Mouse (Mus musculus) neural tube, embryonic 11.5 days (tissue): ENCODE measurements at regions not wholly inside any gene's neighbourhood (a gene's known extent, or its start where the extent isn't known, plus 50 kb on each side); places are given as distances from the start of the nearest gene placed in this dataset.

Source experiments
- ATAC-seq: fragments of 200-750 bp; cut with Nextera tagmentation; 2 replicates; pipeline ENCODE4 v1.8.0; 2017; ENCODE audit warnings: moderate number of reproducible peaks, mild to moderate bottlenecking, moderate TSS enrichment, moderate library complexity; ENCODE audit not compliant: insufficient read depth, low FRiP score, low TSS enrichment
- DNase-seq: peaks from one replicate; pipeline ENCODE4 v3.0.0-alpha.2; 2015; ENCODE audit warnings: low spot score
- H3K27ac ChIP-seq: fragments of 300-500 bp; sonication (generic); 2 replicates; pipeline ENCODE4 v1.5.1; 2014; ENCODE audit warnings: low read depth, mild to moderate bottlenecking, low read length
- H3K27me3 ChIP-seq: fragments of 300-500 bp; sonication (generic); 2 replicates; pipeline ENCODE4 v1.6.1; 2014; ENCODE audit warnings: mild to moderate bottlenecking, low read length, mixed read lengths; ENCODE audit not compliant: control insufficient read depth, insufficient read depth
- H3K36me3 ChIP-seq: fragments of 300-500 bp; sonication (generic); 2 replicates; pipeline ENCODE4 v1.6.1; 2014; ENCODE audit warnings: mild to moderate bottlenecking, low read length, moderate library complexity, mixed read lengths; ENCODE audit not compliant: control insufficient read depth, insufficient read depth
- H3K4me1 ChIP-seq: fragments of 300-500 bp; sonication (generic); 2 replicates; pipeline ENCODE4 v1.6.1; 2014; ENCODE audit warnings: low read length, mixed read lengths; ENCODE audit not compliant: control insufficient read depth, insufficient read depth
- H3K4me2 ChIP-seq: fragments of 300-500 bp; sonication (generic); 2 replicates; pipeline ENCODE4 v1.6.1; 2014; ENCODE audit warnings: low read depth, mild to moderate bottlenecking, moderate library complexity
- H3K4me3 ChIP-seq: fragments of 300-500 bp; sonication (generic); 2 replicates; pipeline ENCODE4 v1.5.1; 2014; ENCODE audit warnings: low read depth, low read length
- H3K9ac ChIP-seq: fragments of 300-500 bp; sonication (generic); 2 replicates; pipeline ENCODE4 v1.6.1; 2014; ENCODE audit warnings: mild to moderate bottlenecking, low read length
- H3K9me3 ChIP-seq: fragments of 300-500 bp; sonication (generic); 2 replicates; pipeline ENCODE4 v1.6.1; 2016; ENCODE audit warnings: low read length; ENCODE audit not compliant: control insufficient read depth
- WGBS: fragments of 180-500 bp; shearing (Covaris S2); extraction: QIAGEN DNeasy Blood & Tissue Kit; methylation state at CpG from one replicate; pipeline ENCODE4 v1.1.7; 2014; 5-methylcytosine and 5-hydroxymethylcytosine counted together

- WGBS, result 92% methylated on average over 1 of the region's 1 CpGs
- no peak overlapping the region for H3K27ac ChIP-seq
- H3K36me3 ChIP-seq, result no peaks in the 10 kb centered on the region
- no peaks in the 10 kb centered on the region for H3K4me1 ChIP-seq
- no peak overlapping the region for H3K4me3 ChIP-seq
- no peak overlapping the region for H3K4me2 ChIP-seq
- no peak overlapping the region for H3K9ac ChIP-seq
- DNase-seq, result no peak
- H3K27me3 ChIP-seq, result no peaks in the 10 kb centered on the region
- no peaks in the 10 kb centered on the region for H3K9me3 ChIP-seq
- ATAC-seq, result no peak
Measured at GRCm38 (mm10) chr1:42777416-42777815, 73.6 kb upstream of the Mrps9 start.

DNA sequence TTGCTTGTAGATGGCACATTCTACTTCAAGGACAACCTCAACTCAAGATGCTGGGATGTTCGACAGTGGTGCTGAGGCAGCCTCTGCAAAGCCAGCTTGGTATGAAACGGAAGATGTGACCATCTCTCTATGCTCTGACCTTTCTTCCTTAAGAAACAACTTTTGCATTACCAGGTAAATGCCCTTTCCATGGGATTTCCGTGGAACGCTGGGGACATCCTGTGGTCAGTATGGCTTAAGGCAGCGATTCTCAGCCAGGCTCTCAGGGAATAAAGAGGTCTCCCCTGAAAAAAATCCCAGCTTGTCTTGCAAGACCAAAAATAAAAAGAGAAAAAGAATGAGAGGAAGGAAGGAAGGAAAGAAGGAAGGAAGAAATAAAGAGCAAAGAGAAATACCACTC is 71.3 kb upstream of the Mrps9 start:
- DNase-seq (peak; percentile 65), ATAC-seq (no peak)
- Histone ChIP-seq H3K27me3 (no peaks in the 10 kb centered on the region), H3K4me2 (no peak overlapping the region), H3K36me3 (no peaks in the 10 kb centered on the region), H3K9ac (no peak overlapping the region), H3K27ac (no peak overlapping the region), H3K4me3 (no peak overlapping the region), H3K4me1 (no peaks in the 10 kb centered on the region), H3K9me3 (no peaks in the 10 kb centered on the region)
- WGBS, result 36% methylated on average over 5 of the region's 5 CpGs

DNA sequence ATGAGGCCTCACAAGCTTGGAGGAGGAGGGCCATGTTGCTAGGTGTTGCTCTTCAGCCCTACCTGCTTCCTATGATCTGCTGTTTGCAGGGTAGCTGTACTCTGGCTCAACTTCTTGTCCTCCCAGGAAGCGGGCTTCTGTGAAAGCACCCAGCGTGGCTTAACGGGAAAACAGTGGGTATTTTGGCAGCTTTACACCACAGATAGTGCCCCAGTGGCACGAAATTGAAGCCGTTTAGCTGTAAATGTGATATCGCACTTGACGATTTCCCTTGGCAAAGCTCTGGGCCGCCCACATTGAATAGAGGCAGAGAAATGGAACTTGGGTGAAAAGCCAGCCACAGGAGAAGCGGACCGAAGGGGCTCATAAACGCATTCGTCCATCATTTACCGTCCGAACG is 70.8 kb upstream of the Mrps9 start:
- H3K4me1 ChIP-seq, result no peaks in the 10 kb centered on the region
- 72% methylated on average over 15 of the region's 15 CpGs for WGBS
- no peak for DNase-seq

GRCm38 (mm10) chr1:42781533-42781932 is 69.5 kb upstream of the Mrps9 start:
- H3K9me3 ChIP-seq, result no peaks in the 10 kb centered on the region
- ATAC-seq (no peak), DNase-seq (no peak)
- H3K9ac ChIP-seq, result no peak overlapping the region
- H3K4me3 ChIP-seq, result no peak overlapping the region
- H3K27ac ChIP-seq, result no peak overlapping the region
- H3K27me3 ChIP-seq, result no peaks in the 10 kb centered on the region
- no peaks in the 10 kb centered on the region for H3K4me1 ChIP-seq
- H3K4me2 ChIP-seq, result no peak overlapping the region
- H3K36me3 ChIP-seq, result no peaks in the 10 kb centered on the region
- WGBS, result 76% methylated on average over 8 of the region's 8 CpGs

More for the DNA sequence above, 70.8 kb upstream of the Mrps9 start:
- Histone ChIP-seq H3K9ac (no peak overlapping the region), H3K4me3 (no peak overlapping the region), H3K27me3 (no peaks in the 10 kb centered on the region), H3K4me2 (no peak overlapping the region), H3K27ac (no peak overlapping the region), H3K36me3 (no peaks in the 10 kb centered on the region), H3K9me3 (no peaks in the 10 kb centered on the region)
- no peak for ATAC-seq

- ATAC-seq (no peak; the same call in 1 of the 2 replicates), DNase-seq (no peak)
- WGBS, result 62% methylated on average over 7 of the region's 7 CpGs
- Histone ChIP-seq H3K4me1 (no peaks in the 10 kb centered on the region), H3K4me2 (no peak overlapping the region), H3K4me3 (no peak overlapping the region), H3K27me3 (no peaks in the 10 kb centered on the region), H3K9me3 (no peaks in the 10 kb centered on the region), H3K36me3 (no peaks in the 10 kb centered on the region), H3K9ac (no peak overlapping the region), H3K27ac (no peak overlapping the region)
Measured at GRCm38 (mm10) chr1:42783072-42783672, 67.9 kb upstream of the Mrps9 start.

DNA sequence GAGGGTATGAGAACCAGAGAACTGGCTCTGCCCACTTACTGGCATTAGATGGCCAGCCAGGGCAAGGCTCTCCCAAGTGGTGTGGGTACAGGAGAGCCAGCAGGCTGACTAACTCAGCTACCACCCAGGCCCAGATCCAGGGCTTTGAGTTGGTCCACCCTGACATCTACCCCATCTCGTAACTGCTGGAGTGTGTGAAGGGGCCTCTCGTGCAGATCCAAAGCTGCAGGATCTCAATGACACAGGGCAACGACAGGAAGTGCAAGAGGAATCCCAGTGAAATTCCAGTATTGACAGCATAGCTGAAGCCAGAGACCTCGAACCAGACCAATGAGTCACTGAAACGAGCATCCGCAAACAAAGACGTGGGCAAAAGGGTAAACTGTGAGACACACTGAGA is 63.8 kb upstream of the Mrps9 start:
- H3K27me3 ChIP-seq, result no peaks in the 10 kb centered on the region
- H3K4me2 ChIP-seq, result no peak overlapping the region
- DNase-seq (no peak), ATAC-seq (no peak)
- no peak overlapping the region for H3K9ac ChIP-seq
- H3K36me3 ChIP-seq, result no peaks in the 10 kb centered on the region
- no peak overlapping the region for H3K4me3 ChIP-seq
- H3K27ac ChIP-seq, result no peak overlapping the region
- no peaks in the 10 kb centered on the region for H3K9me3 ChIP-seq
- 74% methylated on average over 7 of the region's 7 CpGs for WGBS
- H3K4me1 ChIP-seq, result no peaks in the 10 kb centered on the region

DNA sequence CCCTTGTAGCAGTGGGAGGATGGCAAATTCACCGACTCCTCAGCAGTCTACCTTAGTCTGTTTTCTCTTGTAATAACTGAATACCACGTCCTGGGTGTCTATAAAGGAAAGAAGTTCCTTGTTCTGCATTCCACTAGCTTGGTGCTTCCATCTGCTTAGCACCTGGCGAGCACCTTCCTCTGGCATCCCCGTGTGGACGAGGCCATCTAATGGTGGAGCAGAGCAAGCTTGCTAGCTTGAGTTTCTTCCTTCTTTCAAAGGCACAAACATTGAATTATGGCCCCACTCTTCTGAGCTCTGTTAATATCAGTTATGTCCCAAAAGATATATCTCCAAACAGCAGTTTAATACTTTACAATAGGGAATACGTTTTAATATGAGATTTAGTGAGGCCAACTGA is 62.6 kb upstream of the Mrps9 start:
- DNase-seq (no peak), ATAC-seq (no peak)
- Histone ChIP-seq H3K27ac (no peak overlapping the region), H3K36me3 (no peaks in the 10 kb centered on the region), H3K9ac (no peak overlapping the region), H3K9me3 (no peaks in the 10 kb centered on the region), H3K4me1 (no peaks in the 10 kb centered on the region), H3K27me3 (no peaks in the 10 kb centered on the region), H3K4me2 (no peak overlapping the region), H3K4me3 (no peak overlapping the region)
- 68% methylated on average over 6 of the region's 6 CpGs for WGBS
